Mouse (Mus musculus) hindbrain, embryonic 15.5 days (tissue): ENCODE results near the gene Tbc1d25. TPM values are rescaled to one million over a fixed set of nuclear protein-coding genes. Genes with fewer than 3 reads are reported as not detected.

ENCODE experiments used
- ATAC-seq: fragments of 200-750 bp; cut with Nextera tagmentation; 2 replicates; pipeline ENCODE4 v1.8.0; 2017; ENCODE audit warnings: low read depth, moderate number of reproducible peaks, moderate TSS enrichment; ENCODE audit not compliant: low FRiP score
- H3K27ac ChIP-seq: fragments of 300-500 bp; sonication (generic); replicated peaks from 2 replicates; pipeline ENCODE4 v1.5.1; 2015; ENCODE audit warnings: mild to moderate bottlenecking, inconsistent platforms
- H3K27me3 ChIP-seq: fragments of 300-500 bp; sonication (generic); 2 replicates; pipeline ENCODE4 v1.6.1; 2015; ENCODE audit warnings: control low read depth, inconsistent platforms
- H3K36me3 ChIP-seq: fragments of 300-500 bp; sonication (generic); 2 replicates; pipeline ENCODE4 v1.6.1; 2015; ENCODE audit warnings: control low read depth, inconsistent platforms
- H3K4me1 ChIP-seq: fragments of 300-500 bp; sonication (generic); replicated peaks from 2 replicates; pipeline ENCODE4 v1.6.1; 2015; ENCODE audit warnings: control low read depth, inconsistent platforms
- H3K4me2 ChIP-seq: fragments of 300-500 bp; sonication (generic); 2 replicates; pipeline ENCODE4 v1.6.1; 2015; ENCODE audit warnings: moderate library complexity, mild to moderate bottlenecking, inconsistent platforms
- H3K4me3 ChIP-seq: fragments of 300-500 bp; sonication (generic); 2 replicates; pipeline ENCODE4 v1.5.1; 2015; ENCODE audit warnings: mild to moderate bottlenecking, inconsistent platforms
- H3K9ac ChIP-seq: fragments of 300-500 bp; sonication (generic); 2 replicates; pipeline ENCODE4 v1.6.1; 2015; ENCODE audit warnings: inconsistent platforms
- H3K9me3 ChIP-seq: fragments of 300-500 bp; sonication (generic); 2 replicates; pipeline ENCODE4 v1.6.1; 2016; ENCODE audit warnings: control low read depth, inconsistent platforms
- WGBS: fragments of 180-500 bp; shearing (Covaris S2); methylation state at CpG from one replicate; pipeline ENCODE4 v1.1.7; 2015; 5-methylcytosine and 5-hydroxymethylcytosine counted together
- polyA plus RNA-seq: library from polyadenylated mRNA; unstranded; fragments of >200 nt; fragmentation: Nextera tagmentation; extraction: Ambion mirVana; gene quantifications from 2 replicates; pipeline ENCODE4 v1.2.1, GENCODE M21; 2015

Gene Tbc1d25
- polyA plus RNA-seq, 1 experiment from 2014 or later = 25.7 TPM

GRCm38 (mm10) chrX:8206015-8206693, 30.2 kb upstream of the Tbc1d25 start, which contains the start of gene Porcn:
Porcn (minus strand) TSS chrX:8206525.
- peaks cover 6% of the 10 kb centered on the region for H3K4me1 ChIP-seq
- H3K9ac ChIP-seq = peak within 1 kb of the TSS; percentile 50
- peaks cover 5% of the 10 kb centered on the region; the same call in 1 of the 2 replicates for H3K36me3 ChIP-seq
- WGBS = 15% methylated on average over 44 of the region's 46 CpGs
- H3K27ac ChIP-seq = peak within 1 kb of the TSS; percentile 81
- peak within 1 kb of the TSS; percentile 54 for H3K4me3 ChIP-seq
- peak within 1 kb of the TSS; percentile 59 for H3K4me2 ChIP-seq
- no peaks in the 10 kb centered on the region for H3K9me3 ChIP-seq
- ATAC-seq = peak; percentile 96
- no peaks in the 10 kb centered on the region for H3K27me3 ChIP-seq

GRCm38 (mm10) chrX:8205551-8205950, 29.6 kb upstream of the Tbc1d25 start:
- Histone ChIP-seq H3K9me3 (no peaks in the 10 kb centered on the region), H3K27ac (peak overlapping the region; percentile 81; the same call in 1 of the 2 replicates), H3K4me3 (peak overlapping the region; percentile 54), H3K4me1 (peaks cover 6% of the 10 kb centered on the region), H3K36me3 (peaks cover 5% of the 10 kb centered on the region; the same call in 1 of the 2 replicates), H3K27me3 (no peaks in the 10 kb centered on the region), H3K9ac (peak overlapping the region; percentile 50), H3K4me2 (peak overlapping the region; percentile 59)
- 28% methylated on average over 7 of the region's 7 CpGs for WGBS
- no peak for ATAC-seq

DNA sequence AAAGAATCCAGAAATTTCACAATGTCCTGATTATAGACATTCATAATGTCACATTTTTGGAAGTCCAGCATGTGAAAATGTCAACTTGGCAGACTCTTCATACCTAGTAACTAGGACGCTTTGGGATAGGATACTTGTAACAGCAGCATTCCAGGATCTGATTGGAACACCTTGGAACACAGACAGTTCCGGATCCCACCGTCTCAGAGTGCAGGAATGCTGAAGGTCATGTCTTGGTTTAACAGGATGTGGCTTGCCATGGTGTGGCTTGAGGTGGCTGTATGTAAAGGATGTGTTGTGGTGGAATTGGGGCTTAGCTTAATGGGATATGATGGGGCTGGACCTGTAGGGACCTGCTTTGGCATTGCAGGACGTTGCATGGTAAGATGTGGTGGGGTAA, 29.1 kb upstream of the Tbc1d25 start:
- Histone ChIP-seq H3K9ac (peak overlapping the region; percentile 50; the same call in 1 of the 2 replicates), H3K9me3 (no peaks in the 10 kb centered on the region), H3K27ac (no peak overlapping the region), H3K4me1 (peaks cover 6% of the 10 kb centered on the region), H3K4me3 (peak overlapping the region; percentile 54), H3K36me3 (peaks cover 5% of the 10 kb centered on the region; the same call in 1 of the 2 replicates), H3K27me3 (no peaks in the 10 kb centered on the region), H3K4me2 (peak overlapping the region; percentile 59)
- no peak for ATAC-seq
- WGBS = 75% methylated on average over 4 of the region's 4 CpGs

DNA sequence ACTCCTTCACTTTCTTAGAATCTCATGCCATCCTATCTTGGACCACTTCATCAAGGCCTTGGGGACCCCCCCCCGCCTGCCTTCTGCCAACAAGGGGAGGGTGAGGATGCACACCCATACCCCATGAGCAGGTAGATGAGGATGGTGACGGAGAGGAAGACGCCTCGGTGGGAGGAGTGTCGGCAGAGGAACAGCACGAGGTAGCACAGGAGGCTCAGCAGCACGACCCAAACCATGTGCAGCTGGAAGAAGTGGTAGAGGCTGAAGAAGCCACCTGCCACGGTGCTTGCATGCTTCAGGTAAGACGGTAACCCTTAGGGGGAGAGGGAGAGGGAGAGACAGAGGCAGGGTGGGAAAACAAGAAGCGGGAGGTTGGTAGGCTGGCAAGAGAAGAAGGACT, 28.1 kb upstream of the Tbc1d25 start:
- ATAC-seq = no peak
- Histone ChIP-seq H3K4me1 (peaks cover 6% of the 10 kb centered on the region), H3K4me2 (no peak overlapping the region), H3K27me3 (no peaks in the 10 kb centered on the region), H3K36me3 (peaks cover 5% of the 10 kb centered on the region; the same call in 1 of the 2 replicates), H3K9me3 (no peaks in the 10 kb centered on the region), H3K27ac (no peak overlapping the region), H3K9ac (no peak overlapping the region), H3K4me3 (no peak overlapping the region)
- 86% methylated on average over 10 of the region's 10 CpGs for WGBS

DNA sequence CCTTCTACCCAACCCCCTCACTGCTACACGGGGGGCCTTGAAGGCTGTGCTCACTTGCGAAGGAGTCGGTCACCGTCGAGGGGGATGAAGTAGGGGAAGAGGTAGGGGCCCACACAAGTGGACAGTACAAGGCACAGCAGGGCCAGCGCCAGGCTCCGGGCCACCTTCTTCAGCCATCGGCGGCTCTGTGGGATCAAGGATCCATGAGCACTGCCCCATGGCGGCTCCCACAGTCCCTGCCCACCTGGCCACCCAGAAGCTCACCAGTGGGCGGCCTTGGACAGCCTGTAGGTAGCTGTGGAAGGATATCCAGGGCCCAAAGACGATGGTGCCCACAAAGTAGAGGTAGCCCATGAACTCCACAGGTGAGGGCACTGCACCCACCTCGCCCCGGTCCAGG, 27.1 kb upstream of the Tbc1d25 start:
- Histone ChIP-seq H3K27me3 (no peaks in the 10 kb centered on the region), H3K9ac (no peak overlapping the region), H3K4me1 (peaks cover 6% of the 10 kb centered on the region), H3K9me3 (no peaks in the 10 kb centered on the region), H3K4me3 (no peak overlapping the region), H3K36me3 (peaks cover 5% of the 10 kb centered on the region; the same call in 1 of the 2 replicates), H3K4me2 (no peak overlapping the region), H3K27ac (no peak overlapping the region)
- ATAC-seq = no peak
- WGBS = 85% methylated on average over 14 of the region's 14 CpGs

- peak within 1 kb of the TSS; percentile 83 for H3K27ac ChIP-seq
- 24% methylated on average over 10 of the region's 10 CpGs for WGBS
- peak; percentile 59 for ATAC-seq
Measured at GRCm38 (mm10) chrX:8193419-8193723, 17.4 kb upstream of the Tbc1d25 start, which contains the start of gene Ebp. Ebp (minus strand) TSS chrX:8193512.

GRCm38 (mm10) chrX:8192640-8193418, 16.8 kb upstream of the Tbc1d25 start:
- H3K27ac ChIP-seq = peak overlapping the region; percentile 83
- H3K4me2 ChIP-seq = peak overlapping the region; percentile 68
- H3K27me3 ChIP-seq = no peaks in the 10 kb centered on the region
- WGBS = 18% methylated on average over 36 of the region's 38 CpGs
- ATAC-seq = peak; percentile 96
- peaks cover 5% of the 10 kb centered on the region; the same call in 1 of the 2 replicates for H3K4me1 ChIP-seq
- no peaks in the 10 kb centered on the region for H3K9me3 ChIP-seq
- peak overlapping the region; percentile 55 for H3K4me3 ChIP-seq
- peak overlapping the region; percentile 55 for H3K9ac ChIP-seq
- no peaks in the 10 kb centered on the region for H3K36me3 ChIP-seq

More at GRCm38 (mm10) chrX:8193419-8193723, 17.4 kb upstream of the Tbc1d25 start, which contains the start of gene Ebp:
- no peaks in the 10 kb centered on the region for H3K27me3 ChIP-seq
- peak within 1 kb of the TSS; percentile 55 for H3K4me3 ChIP-seq
- H3K9ac ChIP-seq = peak within 1 kb of the TSS; percentile 55
- no peaks in the 10 kb centered on the region for H3K36me3 ChIP-seq
- peaks cover 5% of the 10 kb centered on the region; the same call in 1 of the 2 replicates for H3K4me1 ChIP-seq
- no peaks in the 10 kb centered on the region for H3K9me3 ChIP-seq
- peak within 1 kb of the TSS; percentile 68 for H3K4me2 ChIP-seq

- peak overlapping the region; percentile 55 for H3K4me3 ChIP-seq
- no peak for ATAC-seq
- H3K27me3 ChIP-seq = no peaks in the 10 kb centered on the region
- H3K9me3 ChIP-seq = no peaks in the 10 kb centered on the region
- H3K27ac ChIP-seq = peak overlapping the region; percentile 83
- peak overlapping the region; percentile 68 for H3K4me2 ChIP-seq
- H3K4me1 ChIP-seq = peaks cover 5% of the 10 kb centered on the region; the same call in 1 of the 2 replicates
- 0 out of 2 replicates have a peak, but pooled peaks cover 2% of the 10 kb centered on the region for H3K36me3 ChIP-seq
- 23% methylated on average over 13 of the region's 13 CpGs for WGBS
- peak overlapping the region; percentile 55 for H3K9ac ChIP-seq
Measured at GRCm38 (mm10) chrX:8192126-8192639, 16.2 kb upstream of the Tbc1d25 start.

- H3K9me3 ChIP-seq = no peaks in the 10 kb centered on the region
- no peak overlapping the region for H3K9ac ChIP-seq
- H3K4me2 ChIP-seq = no peak overlapping the region
- ATAC-seq = 0 out of 2 replicates have a peak, but pooled peaks have one; percentile 27
- no peak overlapping the region for H3K4me3 ChIP-seq
- H3K4me1 ChIP-seq = no peaks in the 10 kb centered on the region
- 21% methylated on average over 7 of the region's 7 CpGs for WGBS
- no peaks in the 10 kb centered on the region for H3K27me3 ChIP-seq
- peaks cover 12% of the 10 kb centered on the region; the same call in 1 of the 2 replicates for H3K36me3 ChIP-seq
- H3K27ac ChIP-seq = no peak overlapping the region
Measured at GRCm38 (mm10) chrX:8182871-8183540, 7.0 kb upstream of the Tbc1d25 start.

DNA sequence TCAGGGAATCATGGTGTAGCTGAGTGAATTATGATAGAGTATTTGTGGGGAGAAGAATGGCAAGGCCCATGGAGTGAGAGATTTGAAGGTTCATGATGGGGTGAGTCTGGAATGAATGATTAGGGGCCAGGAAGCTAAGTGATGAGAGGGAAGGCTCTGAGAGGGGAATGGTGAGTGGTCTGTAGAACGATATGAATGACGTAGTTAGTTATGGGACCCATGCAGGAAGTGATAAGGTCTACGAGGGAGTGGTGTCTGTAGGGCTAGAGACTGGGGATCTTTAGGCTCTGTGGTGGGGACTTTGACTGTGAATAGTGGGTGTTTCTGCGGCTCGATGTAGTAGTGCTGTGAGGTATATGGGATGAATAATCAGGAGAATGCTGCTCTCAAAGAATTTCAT, 3.7 kb upstream of the Tbc1d25 start:
- H3K4me2 ChIP-seq = no peak overlapping the region
- no peaks in the 10 kb centered on the region for H3K27me3 ChIP-seq
- H3K36me3 ChIP-seq = peaks cover 3% of the 10 kb centered on the region; the same call in 1 of the 2 replicates
- H3K4me3 ChIP-seq = no peak overlapping the region
- 92% methylated on average over 5 of the region's 5 CpGs for WGBS
- no peaks in the 10 kb centered on the region for H3K9me3 ChIP-seq
- H3K9ac ChIP-seq = no peak overlapping the region
- ATAC-seq = no peak
- no peak overlapping the region for H3K27ac ChIP-seq
- H3K4me1 ChIP-seq = peaks cover 3% of the 10 kb centered on the region

DNA sequence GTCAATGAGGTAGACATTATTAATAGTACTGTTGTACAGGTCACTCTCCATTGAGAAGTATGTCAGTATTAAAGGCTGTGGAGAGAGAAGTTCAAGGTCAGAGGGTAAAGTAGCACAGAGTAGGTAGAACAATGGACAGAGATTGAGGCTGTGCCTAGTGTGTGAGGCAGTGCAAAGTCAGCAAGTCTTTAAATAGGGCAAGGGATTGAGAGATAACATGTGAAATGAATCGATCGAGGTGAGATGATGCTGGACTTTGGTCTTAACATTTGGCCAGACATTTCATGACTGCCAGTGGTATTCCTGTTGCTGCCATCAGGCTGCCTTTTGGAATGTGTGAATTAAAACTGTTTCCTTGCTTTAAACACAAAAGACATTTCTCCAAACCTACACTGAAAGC, 2.9 kb upstream of the Tbc1d25 start:
- WGBS = 98% methylated on average over 2 of the region's 2 CpGs
- Histone ChIP-seq H3K27ac (no peak overlapping the region), H3K4me2 (no peak overlapping the region), H3K4me3 (no peak overlapping the region), H3K4me1 (peaks cover 5% of the 10 kb centered on the region), H3K27me3 (no peaks in the 10 kb centered on the region), H3K36me3 (no peaks in the 10 kb centered on the region), H3K9me3 (no peaks in the 10 kb centered on the region), H3K9ac (no peak overlapping the region)
- ATAC-seq = no peak
